Mouse (Mus musculus) lung, embryonic 15.5 days (tissue): Measurements from ENCODE around the gene Gm12845. TPM values are rescaled to one million over a fixed set of nuclear protein-coding genes. Genes with fewer than 3 reads are reported as not detected.
"Not testable (repeated sequence)": the region's sequence is repeated elsewhere in the genome, so short reads cannot be mapped to it uniquely, and the experiment has no call there.

Experiments used
- ATAC-seq: fragments of 200-750 bp; cut with Nextera tagmentation; 2 replicates; pipeline ENCODE4 v1.8.0; 2017; ENCODE audit warnings: moderate number of reproducible peaks, borderline replicate concordance; ENCODE audit not compliant: low FRiP score, low TSS enrichment; ENCODE audit errors: extremely low read depth
- H3K27ac ChIP-seq: fragments of 300-500 bp; sonication (generic); 2 replicates; pipeline ENCODE4 v1.5.1; 2015; ENCODE audit warnings: moderate library complexity, mild to moderate bottlenecking, inconsistent platforms
- H3K27me3 ChIP-seq: fragments of 300-500 bp; sonication (generic); 2 replicates; pipeline ENCODE4 v1.6.1; 2015; ENCODE audit warnings: inconsistent platforms
- H3K36me3 ChIP-seq: fragments of 300-500 bp; sonication (generic); 2 replicates; pipeline ENCODE4 v1.6.1; 2015; ENCODE audit warnings: inconsistent platforms
- H3K4me1 ChIP-seq: fragments of 300-500 bp; sonication (generic); 2 replicates; pipeline ENCODE4 v1.6.1; 2015; ENCODE audit warnings: inconsistent platforms
- H3K4me2 ChIP-seq: fragments of 300-500 bp; sonication (generic); 2 replicates; pipeline ENCODE4 v1.6.1; 2015; ENCODE audit warnings: inconsistent platforms, mild to moderate bottlenecking, moderate library complexity
- H3K4me3 ChIP-seq: fragments of 300-500 bp; sonication (generic); 2 replicates; pipeline ENCODE4 v1.5.1; 2015; ENCODE audit warnings: mild to moderate bottlenecking, inconsistent platforms
- H3K9ac ChIP-seq: fragments of 300-500 bp; sonication (generic); 2 replicates; pipeline ENCODE4 v1.6.1; 2015; ENCODE audit warnings: inconsistent platforms
- H3K9me3 ChIP-seq: fragments of 300-500 bp; sonication (generic); 2 replicates; pipeline ENCODE4 v1.6.1; 2016; ENCODE audit warnings: inconsistent platforms
- WGBS: fragments of 180-500 bp; shearing (Covaris S2); methylation state at CpG from one replicate; pipeline ENCODE4 v1.1.7; 2015; 5-methylcytosine and 5-hydroxymethylcytosine counted together
- polyA plus RNA-seq: library from polyadenylated mRNA; unstranded; fragments of >200 nt; fragmentation: Nextera tagmentation; extraction: Ambion mirVana; gene quantifications from 2 replicates; pipeline ENCODE4 v1.2.1, GENCODE M21; 2015

The Gm12845 gene
- polyA plus RNA-seq, 1 experiment from 2014 or later = not detected

GRCm38 (mm10) chr4:117731926-117732325 lies 7.7 kb downstream of the Gm12845 start:
- Histone ChIP-seq H3K27me3 (no peaks in the 10 kb centered on the region), H3K36me3 (no peaks in the 10 kb centered on the region), H3K4me1 (no peaks in the 10 kb centered on the region), H3K4me3 (no peak overlapping the region), H3K9ac (no peak overlapping the region), H3K9me3 (no peaks in the 10 kb centered on the region), H3K27ac (no peak overlapping the region), H3K4me2 (no peak overlapping the region)
- ATAC-seq = no peak
- 73% methylated on average over 3 of the region's 3 CpGs for WGBS

GRCm38 (mm10) chr4:117737559-117737958 lies 13.3 kb downstream of the Gm12845 start:
- Histone ChIP-seq H3K4me2 (no peak overlapping the region), H3K4me1 (no peaks in the 10 kb centered on the region), H3K9me3 (no peaks in the 10 kb centered on the region), H3K4me3 (no peak overlapping the region), H3K27me3 (no peaks in the 10 kb centered on the region), H3K36me3 (no peaks in the 10 kb centered on the region), H3K9ac (no peak overlapping the region), H3K27ac (no peak overlapping the region)
- 30% methylated on average over 8 of the region's 8 CpGs for WGBS
- ATAC-seq = no peak

GRCm38 (mm10) chr4:117752469-117752868 lies 28.3 kb downstream of the Gm12845 start:
- not testable (repeated sequence) for H3K4me1 ChIP-seq, ATAC-seq, H3K9me3 ChIP-seq, H3K27me3 ChIP-seq, H3K9ac ChIP-seq, H3K27ac ChIP-seq, H3K36me3 ChIP-seq, H3K4me3 ChIP-seq, H3K4me2 ChIP-seq
- 28% methylated on average over 5 of the region's 5 CpGs for WGBS

- Histone ChIP-seq H3K9ac (no peak overlapping the region), H3K4me1 (no peaks in the 10 kb centered on the region), H3K4me2 (no peak overlapping the region), H3K27me3 (no peaks in the 10 kb centered on the region), H3K27ac (no peak overlapping the region), H3K36me3 (no peaks in the 10 kb centered on the region), H3K4me3 (no peak overlapping the region), H3K9me3 (no peaks in the 10 kb centered on the region)
- no peak for ATAC-seq
- 86% methylated on average over 5 of the region's 5 CpGs for WGBS
These were observed 35.9 kb downstream of the Gm12845 start for GRCm38 (mm10) chr4:117760151-117760550.

- no peaks in the 10 kb centered on the region for H3K4me1 ChIP-seq
- WGBS = 65% methylated on average over 12 of the region's 12 CpGs
- no peaks in the 10 kb centered on the region for H3K9me3 ChIP-seq
- no peaks in the 10 kb centered on the region for H3K27me3 ChIP-seq
- no peak within 1 kb of the TSS for H3K4me2 ChIP-seq
- H3K9ac ChIP-seq = no peak within 1 kb of the TSS
- ATAC-seq = no peak
- H3K27ac ChIP-seq = no peak within 1 kb of the TSS
- H3K4me3 ChIP-seq = no peak within 1 kb of the TSS
- no peaks in the 10 kb centered on the region for H3K36me3 ChIP-seq
These were observed 41.2 kb downstream of the Gm12845 start, which contains the start of gene Klf17 for GRCm38 (mm10) chr4:117765416-117765815. Gene Klf17, minus strand, starts transcription at chr4:117765648.

- no peak overlapping the region for H3K27ac ChIP-seq
- WGBS = 21% methylated on average over 5 of the region's 5 CpGs
- no peak overlapping the region for H3K4me3 ChIP-seq
- no peaks in the 10 kb centered on the region for H3K36me3 ChIP-seq
- H3K4me1 ChIP-seq = no peaks in the 10 kb centered on the region
- no peak for ATAC-seq
- no peaks in the 10 kb centered on the region for H3K27me3 ChIP-seq
- H3K4me2 ChIP-seq = no peak overlapping the region
- H3K9ac ChIP-seq = no peak overlapping the region
- H3K9me3 ChIP-seq = no peaks in the 10 kb centered on the region
These were observed 46.7 kb downstream of the Gm12845 start for GRCm38 (mm10) chr4:117770935-117771334.

GRCm38 (mm10) chr4:117772960-117773359 lies 48.7 kb downstream of the Gm12845 start:
- Histone ChIP-seq H3K27me3 (no peaks in the 10 kb centered on the region), H3K27ac (no peak overlapping the region), H3K4me3 (no peak overlapping the region), H3K9ac (no peak overlapping the region), H3K4me2 (no peak overlapping the region), H3K9me3 (no peaks in the 10 kb centered on the region), H3K4me1 (no peaks in the 10 kb centered on the region), H3K36me3 (no peaks in the 10 kb centered on the region)
- 23% methylated on average over 9 of the region's 9 CpGs for WGBS
- ATAC-seq = no peak

Other genes starting within 250 kb of the Gm12845 start
- 70.1 and 73.3 TPM in 2 replicates for gene Rnf220, start 227.4 kb upstream of the Gm12845 start, polyA plus RNA-seq
- 156 and 157 TPM in 2 replicates for gene Eri3, start 174.0 kb upstream of the Gm12845 start, polyA plus RNA-seq
- 58.7 and 60.3 TPM in 2 replicates for gene Dmap1, start 42.1 kb upstream of the Gm12845 start, polyA plus RNA-seq
- gene Klf17, start 41.2 kb downstream of the Gm12845 start, polyA plus RNA-seq = not detected in 2 replicates
- gene Slc6a9, start 110.1 kb downstream of the Gm12845 start, polyA plus RNA-seq = 8.0 and 8.9 TPM in 2 replicates
- 0.73 and 1.9 TPM in 2 replicates for gene Ccdc24, start 148.1 kb downstream of the Gm12845 start, polyA plus RNA-seq
- gene B4galt2, start 159.1 kb downstream of the Gm12845 start, polyA plus RNA-seq = 16.4 and 16.5 TPM in 2 replicates
- gene Atp6v0b, start 162.9 kb downstream of the Gm12845 start, polyA plus RNA-seq = 177 and 185 TPM in 2 replicates
- 18.2 and 19.3 TPM in 2 replicates for gene Dph2, start 167.6 kb downstream of the Gm12845 start, polyA plus RNA-seq
- gene Ipo13, start 190.6 kb downstream of the Gm12845 start, polyA plus RNA-seq = 37.9 and 41.2 TPM in 2 replicates
- 3.1 and 3.2 TPM in 2 replicates for gene Artn, start 205.4 kb downstream of the Gm12845 start, polyA plus RNA-seq